Mouse (Mus musculus): ENCODE measurements at regions not wholly inside any gene's neighbourhood (a gene's known extent, or its start where the extent isn't known, plus 50 kb on each side); places are given as distances from the start of the nearest gene placed in this dataset.

DNA sequence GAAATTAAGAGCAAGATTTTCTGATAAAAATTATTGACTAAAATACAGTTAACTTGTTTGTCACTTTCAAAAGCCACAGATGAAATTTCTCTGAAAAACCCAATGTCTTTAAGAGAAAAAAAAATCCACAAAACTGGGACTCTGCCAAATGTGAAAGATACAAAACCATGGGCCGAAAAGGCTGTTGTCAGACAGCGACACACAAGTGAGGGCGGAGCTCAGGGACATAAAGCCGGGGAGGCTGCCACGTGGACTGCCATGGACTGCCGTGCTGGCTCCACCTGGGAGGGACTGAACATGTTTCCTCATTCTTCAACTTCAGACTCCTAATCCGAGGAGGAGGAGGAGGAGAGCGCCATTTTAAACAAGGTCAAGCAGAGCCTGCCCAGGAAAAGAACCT, 200.4 kb upstream of the Klf14 start:
- no peak for DNase-seq (ENCODE audit: low spot score in 2 of 2)

DNA sequence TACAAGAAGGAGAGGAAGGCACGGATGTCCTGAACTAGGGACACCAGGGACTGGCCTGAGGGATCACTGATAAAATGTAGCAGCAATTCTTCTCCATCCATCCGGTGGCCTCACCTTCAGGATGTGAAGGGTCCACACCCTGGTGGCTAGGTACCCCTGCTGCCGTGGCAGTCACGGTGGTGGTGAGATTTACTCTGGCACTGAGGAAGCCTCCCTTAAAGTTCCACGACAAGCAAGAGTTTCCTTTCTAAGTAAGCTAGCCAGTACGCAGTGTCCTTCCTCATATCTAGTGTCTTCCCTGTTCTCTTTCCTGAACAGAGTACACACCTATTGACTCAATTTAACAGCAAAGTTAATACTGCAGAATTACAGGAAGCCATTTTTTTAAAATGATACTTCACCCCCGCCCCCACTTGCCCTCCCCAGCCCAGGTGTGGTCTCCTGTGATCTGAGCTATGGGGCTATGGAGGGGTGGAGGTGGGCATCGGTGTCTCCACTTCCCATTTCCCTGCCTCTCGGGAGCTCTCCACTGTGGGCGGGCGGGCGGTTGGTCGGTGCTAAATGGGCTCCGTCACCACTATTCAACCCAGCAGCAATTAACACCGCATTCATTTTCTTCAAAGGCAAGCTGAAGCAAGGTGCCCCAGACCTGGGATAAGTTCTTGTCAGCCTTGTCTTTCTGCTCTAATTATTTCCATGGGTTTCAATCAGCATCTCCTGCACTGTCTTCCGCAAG, 201.2 kb upstream of the Klf14 start:
- DNase-seq (ENCODE audit: low spot score in 2 of 2) = no peak

DNA sequence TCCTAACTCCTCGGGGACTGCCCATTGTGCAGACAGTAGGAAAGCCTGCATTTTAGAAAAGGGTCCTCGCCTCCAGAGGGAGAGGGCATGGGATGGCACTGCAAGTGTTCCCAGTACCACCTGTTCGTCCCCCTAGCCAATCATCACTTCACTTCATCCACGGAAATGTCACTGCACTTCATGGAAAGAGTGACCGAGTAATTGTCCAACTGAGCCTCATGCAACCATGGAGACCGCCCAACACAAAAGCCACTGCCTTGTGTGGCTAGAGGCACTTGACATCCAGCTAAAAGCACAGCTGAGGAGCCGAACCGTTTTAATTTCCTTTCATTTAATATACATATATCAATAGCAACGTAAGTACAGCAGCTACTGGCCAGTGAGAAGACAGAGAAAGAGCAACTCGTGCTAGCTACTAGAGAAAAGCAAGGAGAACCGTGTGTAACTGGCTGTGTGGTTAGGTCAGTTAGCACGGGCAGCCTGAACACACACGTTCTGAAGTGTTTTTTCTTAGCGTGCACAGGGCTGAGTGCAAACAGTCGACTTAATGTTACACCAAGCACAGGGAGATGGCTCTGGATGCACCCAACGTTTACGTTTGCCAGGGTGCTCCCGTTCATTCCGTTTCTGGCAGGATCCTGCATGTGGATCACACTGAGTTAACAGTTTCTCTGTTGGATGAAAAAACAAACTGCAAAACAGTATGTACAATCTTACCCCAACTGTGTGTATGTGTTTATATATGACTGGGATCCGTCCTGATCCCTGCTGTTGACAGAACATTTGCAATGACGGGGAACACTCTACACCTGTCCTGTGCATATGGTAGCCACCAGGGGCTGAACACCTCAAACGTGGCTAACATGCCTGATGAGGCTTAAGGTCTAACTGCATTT, 202.8 kb upstream of the Klf14 start:
- no peak for DNase-seq (ENCODE audit: low spot score in 2 of 2)

DNA sequence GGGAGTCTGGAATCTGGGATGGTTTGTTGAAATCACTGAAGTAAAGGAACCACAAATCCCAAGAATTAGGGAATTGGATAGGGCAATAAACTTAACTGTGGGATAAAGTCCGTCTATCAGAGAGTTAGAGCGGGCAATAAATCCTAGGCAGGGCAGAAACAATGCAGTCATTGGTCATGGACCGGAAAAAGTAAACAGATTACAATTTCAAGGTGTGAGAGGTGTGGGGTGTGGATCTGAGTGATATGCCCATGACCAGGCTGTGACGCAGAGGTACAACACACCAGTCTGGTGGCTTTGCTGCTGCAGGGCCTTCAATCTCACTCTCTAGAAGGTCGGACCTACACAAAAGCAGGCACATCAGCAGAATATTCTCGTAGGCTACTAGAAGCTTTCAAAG, 206.1 kb upstream of the Klf14 start:
- no peak for DNase-seq (ENCODE audit: low spot score in 2 of 2)

DNA sequence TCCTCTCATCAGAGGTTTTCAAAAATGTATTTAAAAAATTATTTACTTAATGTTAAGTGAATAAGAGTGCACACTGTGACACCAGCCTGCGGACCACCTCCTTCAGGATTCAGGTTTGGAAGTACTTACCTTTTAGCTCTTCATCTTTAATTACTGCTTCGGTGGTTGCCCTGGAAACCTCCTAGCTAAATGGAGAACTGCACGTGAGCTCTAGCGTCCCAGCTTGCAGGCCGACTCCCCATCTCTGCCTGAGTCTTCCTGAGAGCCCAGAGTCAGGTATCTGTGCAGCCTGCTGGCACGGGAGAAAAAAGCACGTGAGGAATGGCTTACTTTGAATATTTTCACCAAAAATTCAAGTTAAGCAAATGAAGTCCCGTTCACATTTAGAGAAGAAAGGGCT, 207.5 kb upstream of the Klf14 start:
- DNase-seq (ENCODE audit: low spot score in 2 of 2) = no peak

DNA sequence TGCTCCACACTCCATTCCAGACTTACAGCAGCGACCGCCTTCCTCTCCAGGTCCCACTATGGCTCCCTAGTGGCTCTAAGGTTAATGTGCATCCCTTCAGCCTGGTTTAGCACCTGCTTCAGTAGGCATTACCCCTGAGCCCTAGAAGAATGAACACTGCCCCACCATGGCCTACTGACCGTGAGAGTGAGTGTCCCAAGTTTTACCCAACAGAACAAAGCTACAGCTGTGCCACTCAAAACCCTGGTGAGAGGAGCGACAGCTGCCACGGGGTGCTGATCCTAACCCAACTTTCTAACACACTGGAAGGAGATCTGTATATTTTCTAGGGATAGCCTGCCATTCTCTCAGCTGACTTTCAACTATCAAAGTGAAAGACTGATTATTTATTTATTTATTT, 208.9 kb upstream of the Klf14 start:
- no peak for DNase-seq (ENCODE audit: low spot score in 2 of 2)

DNA sequence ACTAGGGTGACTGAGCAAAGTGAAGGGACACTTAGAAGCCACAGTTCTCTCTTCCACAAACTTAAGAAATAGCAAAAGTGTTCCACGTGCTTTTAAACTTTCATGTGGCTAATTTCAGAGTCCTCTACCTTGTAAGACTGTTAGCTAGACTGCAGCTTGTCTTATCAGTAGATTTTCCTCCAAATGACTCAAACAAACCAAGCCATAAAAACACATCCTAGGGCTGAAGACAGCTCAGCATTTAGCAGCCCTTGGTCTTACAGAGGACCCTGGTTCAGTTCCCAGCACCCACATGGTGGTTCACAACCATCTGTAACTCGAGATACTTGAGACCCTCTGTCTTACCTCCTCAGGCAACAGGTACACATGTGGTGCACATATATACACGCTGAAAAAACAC, 209.9 kb upstream of the Klf14 start:
- DNase-seq (ENCODE audit: low spot score in 2 of 2) = no peak

DNA sequence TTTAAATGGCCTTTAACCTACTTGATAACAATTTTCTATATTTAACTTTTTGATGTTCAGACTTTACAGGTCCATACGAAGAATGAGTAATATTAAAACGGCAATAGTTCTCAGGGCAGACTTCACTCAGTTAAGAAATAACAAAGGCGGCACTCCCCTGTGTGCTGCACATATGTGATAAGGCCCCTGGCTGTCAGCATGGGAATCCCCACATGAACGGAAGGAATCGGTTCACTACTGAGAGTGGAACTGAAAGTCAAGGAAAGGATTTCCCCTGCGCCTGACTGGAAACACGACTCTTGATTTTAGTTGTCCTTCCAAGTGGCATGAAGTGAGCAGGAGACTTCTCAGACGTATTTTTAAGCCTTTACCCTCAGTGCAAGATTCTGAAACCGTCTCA, 210.5 kb upstream of the Klf14 start:
- DNase-seq (ENCODE audit: low spot score in 2 of 2) = no peak

DNA sequence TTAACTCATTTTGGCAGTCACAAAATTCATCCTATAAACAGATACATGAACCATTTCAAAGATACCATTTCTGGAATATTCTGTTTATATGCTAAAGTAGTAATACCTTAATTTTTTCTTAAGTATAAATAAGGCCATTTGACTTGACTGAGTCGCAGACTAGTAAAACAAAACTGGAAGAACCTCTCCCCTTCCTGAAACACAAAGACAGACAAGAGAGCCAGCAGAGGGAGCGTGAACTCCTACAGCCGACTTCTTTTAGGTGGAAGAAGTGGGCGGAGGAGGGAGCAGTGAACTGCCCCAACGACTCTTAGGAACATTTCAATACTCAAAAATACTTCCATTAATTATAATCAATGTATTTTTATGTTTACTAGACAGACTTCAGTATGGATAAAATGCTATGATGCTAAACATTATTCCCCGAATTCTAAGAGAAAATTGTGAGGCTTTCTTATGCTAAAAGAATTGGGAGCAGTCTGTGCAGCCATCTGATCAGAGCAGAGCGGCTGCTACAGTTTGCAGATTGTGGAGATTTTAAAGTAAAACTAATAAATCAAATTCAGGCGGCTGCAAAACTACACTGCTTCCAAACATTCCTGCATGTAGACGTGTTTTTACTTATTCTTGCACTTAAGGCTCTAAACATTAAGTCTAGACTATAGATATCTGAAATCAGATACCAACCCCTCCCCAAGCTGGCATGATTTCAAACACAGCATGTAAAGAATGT, 211.2 kb upstream of the Klf14 start:
- DNase-seq (ENCODE audit: low spot score in 2 of 2) = no peak

DNA sequence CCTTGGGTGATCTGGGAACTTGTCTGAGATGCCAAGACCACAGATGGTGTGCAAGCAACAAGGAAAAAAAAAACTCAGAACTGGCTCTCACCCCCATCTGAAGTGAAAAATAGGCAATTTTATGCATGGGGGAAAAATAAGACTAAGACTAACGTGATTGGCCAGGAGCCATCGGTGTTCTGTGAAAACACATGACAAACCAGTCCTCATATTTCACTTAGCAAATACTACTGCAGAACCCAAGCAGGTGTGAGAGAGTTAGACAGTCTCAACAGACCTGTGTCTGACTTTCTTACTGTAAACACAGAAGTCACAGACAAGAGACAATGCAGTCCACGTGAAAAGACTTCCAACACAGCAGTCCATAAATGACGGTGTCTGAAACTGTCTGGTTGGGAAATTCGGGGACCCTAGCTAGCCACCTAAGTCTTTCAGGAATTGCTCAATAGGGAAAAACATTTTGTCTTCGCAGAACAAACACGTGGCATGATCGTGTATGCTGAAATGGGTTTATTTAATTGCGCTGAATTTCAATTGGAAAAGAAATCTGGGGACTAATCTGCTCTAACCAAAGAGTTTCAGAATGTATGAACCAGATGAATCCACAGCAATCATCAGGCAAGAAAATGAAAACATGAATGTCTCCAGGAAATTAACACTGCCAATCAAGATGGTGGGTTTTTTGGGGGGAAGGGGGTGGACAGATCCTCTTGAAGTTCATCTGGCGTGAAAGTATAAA, 213.1 kb upstream of the Klf14 start:
- no peak for DNase-seq (ENCODE audit: low spot score in 2 of 2)

DNA sequence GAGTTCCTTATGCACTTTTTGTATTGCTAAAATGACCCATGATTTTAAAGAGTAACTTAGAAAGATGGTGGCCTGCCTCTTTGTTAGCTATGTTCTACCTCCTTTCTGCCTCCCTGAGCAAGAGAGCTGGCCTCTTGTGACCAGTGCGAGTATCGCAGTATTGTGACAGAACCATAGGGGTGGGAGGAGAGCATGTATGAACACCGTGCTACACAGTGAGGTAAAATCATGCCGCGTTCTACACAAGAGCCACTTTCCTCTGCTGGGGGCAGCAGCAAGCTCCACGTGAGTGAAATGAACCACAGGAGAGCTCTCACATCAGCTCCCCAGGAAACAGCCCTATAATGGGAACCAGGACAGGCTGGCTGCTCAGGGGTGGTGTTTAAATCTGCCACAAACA, 216.9 kb upstream of the Klf14 start:
- no peak for DNase-seq (ENCODE audit: low spot score in 2 of 2)

DNA sequence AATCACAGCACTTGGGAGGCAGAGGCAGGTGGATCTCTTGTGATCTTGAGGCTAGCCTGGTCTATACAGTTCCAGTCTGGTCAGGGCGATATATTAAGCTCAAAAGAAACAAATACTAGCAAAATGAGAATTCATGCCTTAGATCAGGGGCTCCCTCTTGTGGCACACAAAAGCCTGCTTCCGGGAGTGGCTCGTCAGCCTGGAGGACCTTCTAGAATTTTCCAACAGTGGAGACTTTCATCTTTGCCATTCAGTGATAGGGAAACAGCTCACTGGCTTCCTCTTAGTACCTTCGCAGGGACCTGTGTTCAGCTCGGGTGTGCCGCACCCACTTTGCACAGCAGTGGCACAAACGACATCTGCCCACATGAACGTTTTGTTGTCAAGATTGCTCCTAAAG, 217.5 kb upstream of the Klf14 start:
- no peak for DNase-seq (ENCODE audit: low spot score in 2 of 2)

DNA sequence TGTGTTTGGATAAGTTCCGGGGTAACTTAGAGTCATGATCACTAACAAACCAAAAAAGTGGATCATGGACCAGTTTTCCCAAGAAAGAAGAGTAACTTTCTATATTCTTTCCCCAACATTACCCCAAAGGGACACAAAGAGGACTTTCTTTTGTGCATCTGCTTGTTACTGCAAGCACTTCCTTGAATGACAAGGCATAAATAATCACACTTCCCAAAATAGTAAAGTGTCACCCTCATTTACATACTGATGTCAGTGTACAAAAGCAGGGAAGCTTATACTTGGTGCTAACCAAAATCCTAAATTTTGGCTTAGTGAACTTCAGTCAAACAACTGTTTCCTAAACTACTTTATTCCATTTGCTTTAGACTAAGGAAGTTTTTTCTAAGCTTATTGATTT, 218.0 kb upstream of the Klf14 start:
- no peak for DNase-seq (ENCODE audit: low spot score in 2 of 2)

DNA sequence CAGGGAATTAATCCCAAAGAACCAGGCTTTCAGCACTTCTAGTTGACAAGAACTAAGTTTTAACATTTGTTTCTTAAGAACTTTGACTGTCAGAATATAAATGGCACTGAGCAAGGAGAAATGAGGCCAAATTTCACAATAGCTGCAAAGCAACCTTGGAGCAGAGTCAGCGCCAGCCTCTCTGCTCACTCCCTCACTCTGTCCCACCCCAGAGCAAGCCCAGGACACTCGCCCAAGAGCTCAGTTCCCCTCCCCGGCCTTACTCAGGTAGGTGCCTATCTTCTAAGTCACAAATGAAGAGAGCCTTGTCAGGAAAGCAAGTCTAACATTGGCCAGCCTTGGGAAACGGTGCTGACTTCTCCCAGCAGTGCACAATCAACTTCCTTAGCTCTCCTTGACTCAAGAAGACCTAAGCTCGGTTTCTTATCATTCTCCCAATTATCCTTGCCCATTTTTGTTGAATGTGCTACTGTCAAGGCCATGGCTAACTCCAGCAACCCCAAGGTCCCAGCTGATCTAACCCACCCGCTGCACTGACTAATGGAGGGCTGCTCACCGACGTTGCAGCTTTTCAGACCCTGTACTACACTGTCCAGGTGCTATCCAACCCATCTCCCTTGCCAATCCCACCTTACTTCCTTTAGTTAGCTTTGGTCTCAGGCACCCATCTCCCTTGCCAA, 219.5 kb upstream of the Klf14 start:
- DNase-seq (ENCODE audit: low spot score in 2 of 2) = no peak

DNA sequence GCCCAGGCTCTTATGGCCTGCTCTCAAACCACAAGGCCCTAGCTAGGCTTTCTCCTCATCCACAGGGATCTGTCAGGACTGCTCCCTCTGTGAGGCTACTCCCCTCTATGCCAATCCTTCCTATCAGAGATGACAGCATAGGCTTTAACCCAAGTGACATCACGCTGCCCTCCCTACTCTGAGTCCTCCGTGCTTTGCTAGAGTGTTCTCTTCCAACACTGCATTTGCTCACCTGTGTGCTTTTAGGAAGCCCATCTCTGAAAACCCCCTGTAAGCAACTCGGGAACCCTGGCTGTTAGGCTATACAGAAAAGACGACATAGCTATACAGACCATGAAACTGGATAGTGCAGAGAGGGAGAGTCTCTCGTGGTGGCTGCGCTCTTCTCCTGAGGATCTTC, 216.3 kb upstream of the Mkln1 start:
- no peak for DNase-seq (ENCODE audit: low spot score in 2 of 2)

DNA sequence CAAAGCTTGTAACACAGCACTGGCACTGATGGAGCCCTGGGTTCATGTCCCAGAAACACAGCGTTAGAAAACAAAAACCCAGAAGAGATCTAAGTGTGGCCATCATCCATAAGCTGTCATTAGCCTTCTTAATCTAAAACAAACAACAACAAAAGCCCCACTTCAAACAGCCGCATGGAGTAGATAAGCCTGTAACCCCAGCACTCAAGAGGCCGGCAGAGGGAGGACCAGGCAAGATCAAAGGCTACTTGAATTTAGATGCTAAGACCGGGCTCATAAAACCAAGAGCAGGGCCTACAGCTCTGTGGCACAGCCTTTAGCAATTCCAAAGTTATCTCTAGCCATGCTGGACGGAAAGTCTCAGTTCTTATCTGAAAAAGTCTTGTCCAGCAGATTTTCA, 215.4 kb upstream of the Mkln1 start:
- DNase-seq (ENCODE audit: low spot score in 2 of 2) = no peak

DNA sequence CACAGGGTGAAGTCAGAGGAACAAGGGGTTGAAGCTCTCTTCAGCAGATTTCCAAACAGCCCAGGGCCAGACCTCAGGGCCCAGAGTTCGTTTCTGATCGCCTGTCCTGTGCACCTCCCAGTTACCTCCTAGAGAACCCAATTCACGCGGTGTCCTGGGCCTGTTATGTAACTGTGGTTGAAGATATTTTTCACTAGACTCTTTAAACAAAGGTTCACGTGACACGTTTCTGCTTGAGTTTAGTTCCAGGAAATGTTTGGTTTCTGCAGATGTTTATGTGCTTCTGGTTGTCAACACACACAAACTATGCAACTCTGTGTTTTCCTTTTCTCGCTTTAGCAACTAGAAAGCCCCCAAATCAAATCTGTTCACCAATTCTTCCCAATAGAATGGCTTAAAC, 214.0 kb upstream of the Mkln1 start:
- no peak for DNase-seq (ENCODE audit: low spot score in 2 of 2)

DNA sequence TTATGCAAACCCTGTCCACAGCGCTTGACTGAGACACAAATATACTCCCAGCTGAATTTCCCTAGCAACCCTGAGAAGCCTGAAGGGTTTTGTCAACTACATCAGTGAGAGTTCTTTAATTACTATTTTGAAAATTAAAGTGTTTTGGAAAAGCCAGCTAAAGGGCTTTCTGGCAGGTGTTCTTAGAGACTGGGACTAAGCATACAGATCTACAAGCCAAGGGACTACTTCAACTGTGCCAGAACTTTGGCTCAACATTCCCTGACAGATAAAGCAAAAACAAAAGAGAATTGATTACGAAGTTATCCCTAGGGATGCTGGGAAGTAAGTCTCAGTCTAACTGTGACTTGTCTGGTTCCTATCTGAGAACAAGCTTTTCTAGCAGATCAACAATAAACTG, 213.4 kb upstream of the Mkln1 start:
- DNase-seq (ENCODE audit: low spot score in 2 of 2) = no peak

DNA sequence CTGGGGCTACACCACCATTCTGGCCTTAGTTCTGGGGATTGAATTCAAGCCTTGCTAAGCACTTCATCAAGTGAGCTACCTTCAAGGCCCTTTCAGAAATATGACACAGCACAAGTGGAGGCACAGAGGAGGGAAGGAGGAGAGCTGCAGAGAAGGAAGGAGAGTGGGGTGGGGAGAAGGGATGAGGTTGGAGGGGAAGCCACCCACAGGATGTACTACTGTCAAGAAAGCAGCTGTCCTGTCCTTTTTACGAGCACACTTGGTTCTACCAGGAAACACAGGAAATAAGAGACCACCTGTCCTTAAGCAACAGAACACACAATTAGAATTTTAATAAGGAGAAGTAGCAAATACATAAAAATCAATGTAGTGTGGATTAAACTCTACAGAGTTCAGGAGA, 210.5 kb upstream of the Mkln1 start:
- DNase-seq (ENCODE audit: low spot score in 2 of 2) = no peak

DNA sequence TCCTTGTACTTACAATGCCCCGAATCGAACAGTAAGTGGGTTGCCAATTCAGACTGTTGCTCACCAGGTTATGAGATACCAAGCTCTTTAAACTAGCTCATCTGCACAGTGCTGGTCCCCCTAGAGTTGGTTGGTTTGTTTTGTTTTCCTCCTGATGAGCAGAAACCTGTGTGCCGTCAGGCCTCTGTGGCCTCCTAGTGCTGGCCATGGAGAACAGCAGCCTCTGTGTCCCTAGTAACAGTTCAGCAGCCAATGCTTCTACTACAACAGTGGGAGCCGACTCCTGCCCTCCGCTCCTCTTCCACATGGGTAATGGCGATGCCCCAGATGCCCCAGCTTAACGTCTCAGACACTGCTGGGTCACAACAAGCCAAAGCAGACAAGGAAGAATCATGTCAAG, 209.5 kb upstream of the Mkln1 start:
- no peak for DNase-seq (ENCODE audit: low spot score in 2 of 2)

DNA sequence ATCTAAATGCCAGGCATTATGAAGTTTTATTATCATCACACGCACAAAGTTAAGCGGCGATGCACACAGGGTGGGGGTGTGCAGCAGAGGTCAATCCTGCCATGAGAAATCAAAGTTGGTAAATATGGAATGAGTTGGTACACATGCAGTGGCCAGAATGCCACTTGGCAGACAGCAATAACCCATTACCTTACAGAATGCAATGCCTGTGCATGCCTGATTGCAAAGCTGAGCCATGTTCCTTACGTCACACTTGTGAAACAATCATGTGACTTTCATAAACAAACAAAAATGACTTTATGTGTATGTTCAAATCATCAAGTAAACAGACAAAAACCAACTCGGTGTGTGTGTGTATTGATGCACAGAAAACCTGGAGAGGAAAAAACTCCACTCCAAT, 208.5 kb upstream of the Mkln1 start:
- no peak for DNase-seq (ENCODE audit: low spot score in 2 of 2)
